Mouse (Mus musculus): ENCODE measurements around the gene Irs3.

Irs3 gene

GRCm38 (mm10) chr5:137609292-137609691, 36.2 kb downstream of the Irs3 start:
- no peaks in the 10 kb centered on the region for H3K9me3 ChIP-seq (ENCODE audit: low read length)
- peaks cover 35% of the 10 kb centered on the region for H3K36me3 ChIP-seq (ENCODE audit: insufficient read depth, low read length)
- no peaks in the 10 kb centered on the region for H3K27me3 ChIP-seq (ENCODE audit: insufficient read depth, low read length)
- TF ChIP-seq CTCF (conservative IDR thresholded peaks at IDR 0.05; ENCODE audit: low read length): no peak
- no peak for TF ChIP-seq POU5F1 (IDR thresholded peaks at IDR 0.05; ENCODE audit: borderline replicate concordance, low read length)
- TF ChIP-seq NANOG (IDR thresholded peaks at IDR 0.05; ENCODE audit: borderline replicate concordance, low read length): no peak
- H3K4me1 ChIP-seq (replicated peaks; ENCODE audit: low read depth, low read length): peaks cover 89% of the 10 kb centered on the region
- peak overlapping the region; percentile 80 for H3K4me3 ChIP-seq (replicated peaks; ENCODE audit: low read length)

GRCm38 (mm10) chr5:137608654-137609190, 36.8 kb downstream of the Irs3 start:
- Histone ChIP-seq H3K9me3 (ENCODE audit: low read length) (no peaks in the 10 kb centered on the region), H3K27me3 (ENCODE audit: insufficient read depth, low read length) (no peaks in the 10 kb centered on the region), H3K4me1 (replicated peaks; ENCODE audit: low read depth, low read length) (peaks cover 90% of the 10 kb centered on the region), H3K4me3 (replicated peaks; ENCODE audit: low read length) (peak overlapping the region; percentile 80), H3K36me3 (ENCODE audit: insufficient read depth, low read length) (peaks cover 41% of the 10 kb centered on the region)
- TF ChIP-seq NANOG (IDR thresholded peaks at IDR 0.05; ENCODE audit: borderline replicate concordance, low read length): no peak
- no peak for TF ChIP-seq POU5F1 (IDR thresholded peaks at IDR 0.05; ENCODE audit: borderline replicate concordance, low read length)
- no peak for TF ChIP-seq CTCF (conservative IDR thresholded peaks at IDR 0.05; ENCODE audit: low read length)

GRCm38 (mm10) chr5:137607860-137608653, 37.5 kb downstream of the Irs3 start:
- Histone ChIP-seq H3K4me1 (replicated peaks; ENCODE audit: low read depth, low read length) (peaks cover 90% of the 10 kb centered on the region), H3K36me3 (ENCODE audit: insufficient read depth, low read length) (peaks cover 47% of the 10 kb centered on the region), H3K27me3 (ENCODE audit: insufficient read depth, low read length) (no peaks in the 10 kb centered on the region), H3K4me3 (replicated peaks; ENCODE audit: low read length) (peak overlapping the region; percentile 80), H3K9me3 (ENCODE audit: low read length) (no peaks in the 10 kb centered on the region)
- no peak for TF ChIP-seq CTCF (conservative IDR thresholded peaks at IDR 0.05; ENCODE audit: low read length)
- no peak for TF ChIP-seq NANOG (IDR thresholded peaks at IDR 0.05; ENCODE audit: borderline replicate concordance, low read length)
- TF ChIP-seq POU5F1 (IDR thresholded peaks at IDR 0.05; ENCODE audit: borderline replicate concordance, low read length): no peak

GRCm38 (mm10) chr5:137601365-137601729, 44.2 kb downstream of the Irs3 start:
- peak overlapping the region; percentile 90 for H3K4me3 ChIP-seq (replicated peaks; ENCODE audit: low read length)
- H3K4me1 ChIP-seq (replicated peaks; ENCODE audit: low read depth, low read length): peaks cover 65% of the 10 kb centered on the region
- no peaks in the 10 kb centered on the region for H3K27me3 ChIP-seq (ENCODE audit: insufficient read depth, low read length)
- no peaks in the 10 kb centered on the region for H3K9me3 ChIP-seq (ENCODE audit: low read length)
- TF ChIP-seq POU5F1 (IDR thresholded peaks at IDR 0.05; ENCODE audit: borderline replicate concordance, low read length) (no peak), NANOG (IDR thresholded peaks at IDR 0.05; ENCODE audit: borderline replicate concordance, low read length) (no peak), CTCF (conservative IDR thresholded peaks at IDR 0.05; ENCODE audit: low read length) (no peak)
- H3K36me3 ChIP-seq (ENCODE audit: insufficient read depth, low read length): peaks cover 44% of the 10 kb centered on the region

GRCm38 (mm10) chr5:137600619-137601364, 44.7 kb downstream of the Irs3 start, which contains the start of gene Mospd3:
Mospd3 (minus strand) TSS chr5:137601058.
- H3K9me3 ChIP-seq (ENCODE audit: low read length): no peaks in the 10 kb centered on the region
- peak within 1 kb of the TSS; percentile 90 for H3K4me3 ChIP-seq (replicated peaks; ENCODE audit: low read length)
- peaks cover 39% of the 10 kb centered on the region for H3K36me3 ChIP-seq (ENCODE audit: insufficient read depth, low read length)
- H3K4me1 ChIP-seq (replicated peaks; ENCODE audit: low read depth, low read length): peaks cover 63% of the 10 kb centered on the region
- TF ChIP-seq CTCF (conservative IDR thresholded peaks at IDR 0.05; ENCODE audit: low read length) (no peak), NANOG (IDR thresholded peaks at IDR 0.05; ENCODE audit: borderline replicate concordance, low read length) (no peak), POU5F1 (IDR thresholded peaks at IDR 0.05; ENCODE audit: borderline replicate concordance, low read length) (no peak)
- H3K27me3 ChIP-seq (ENCODE audit: insufficient read depth, low read length): no peaks in the 10 kb centered on the region

GRCm38 (mm10) chr5:137600281-137600618, 45.3 kb downstream of the Irs3 start:
- Histone ChIP-seq H3K4me1 (replicated peaks; ENCODE audit: low read depth, low read length) (peaks cover 64% of the 10 kb centered on the region), H3K9me3 (ENCODE audit: low read length) (no peaks in the 10 kb centered on the region), H3K36me3 (ENCODE audit: insufficient read depth, low read length) (peaks cover 33% of the 10 kb centered on the region), H3K27me3 (ENCODE audit: insufficient read depth, low read length) (no peaks in the 10 kb centered on the region), H3K4me3 (replicated peaks; ENCODE audit: low read length) (peak overlapping the region; percentile 90)
- TF ChIP-seq CTCF (conservative IDR thresholded peaks at IDR 0.05; ENCODE audit: low read length): no peak
- no peak for TF ChIP-seq NANOG (IDR thresholded peaks at IDR 0.05; ENCODE audit: borderline replicate concordance, low read length)
- TF ChIP-seq POU5F1 (IDR thresholded peaks at IDR 0.05; ENCODE audit: borderline replicate concordance, low read length): no peak

- Histone ChIP-seq H3K9me3 (ENCODE audit: low read length) (no peaks in the 10 kb centered on the region), H3K4me3 (replicated peaks; ENCODE audit: low read length) (peak overlapping the region; percentile 90), H3K36me3 (ENCODE audit: insufficient read depth, low read length) (peaks cover 27% of the 10 kb centered on the region), H3K4me1 (replicated peaks; ENCODE audit: low read depth, low read length) (peaks cover 65% of the 10 kb centered on the region), H3K27me3 (ENCODE audit: insufficient read depth, low read length) (no peaks in the 10 kb centered on the region)
- TF ChIP-seq NANOG (IDR thresholded peaks at IDR 0.05; ENCODE audit: borderline replicate concordance, low read length): no peak
- TF ChIP-seq CTCF (conservative IDR thresholded peaks at IDR 0.05; ENCODE audit: low read length): no peak
- TF ChIP-seq POU5F1 (IDR thresholded peaks at IDR 0.05; ENCODE audit: borderline replicate concordance, low read length): no peak
These were observed 45.9 kb downstream of the Irs3 start for GRCm38 (mm10) chr5:137599600-137599999.

- TF ChIP-seq CTCF (conservative IDR thresholded peaks at IDR 0.05; ENCODE audit: low read length): no peak
- TF ChIP-seq NANOG (IDR thresholded peaks at IDR 0.05; ENCODE audit: borderline replicate concordance, low read length): no peak
- no peak for TF ChIP-seq POU5F1 (IDR thresholded peaks at IDR 0.05; ENCODE audit: borderline replicate concordance, low read length)
- H3K36me3 ChIP-seq (ENCODE audit: insufficient read depth, low read length): peaks cover 16% of the 10 kb centered on the region
- H3K27me3 ChIP-seq (ENCODE audit: insufficient read depth, low read length): no peaks in the 10 kb centered on the region
- peaks cover 58% of the 10 kb centered on the region for H3K4me1 ChIP-seq (replicated peaks; ENCODE audit: low read depth, low read length)
- peak overlapping the region; percentile 95; the same call in 1 of the 2 replicates for H3K4me3 ChIP-seq (replicated peaks; ENCODE audit: low read length)
- H3K9me3 ChIP-seq (ENCODE audit: low read length): no peaks in the 10 kb centered on the region
These were observed 47.3 kb downstream of the Irs3 start for GRCm38 (mm10) chr5:137598100-137598826.

All from E14TG2a.4 (cell line).